Mouse (Mus musculus) ES-E14 (cell line): ENCODE measurements around the gene Fmnl3.

Experiments
- CHD2 ChIP-seq: IDR thresholded peaks from 2 replicates; pipeline ENCODE4 v1.6.1; 2014; ENCODE audit warnings: mild to moderate bottlenecking, low read depth, low read length, inconsistent platforms
- MAFK ChIP-seq: IDR thresholded peaks from 2 replicates; pipeline ENCODE4 v1.6.1; 2014; ENCODE audit warnings: mild to moderate bottlenecking, low read depth, low read length, inconsistent platforms; ENCODE audit not compliant: insufficient read depth
- ZC3H11A ChIP-seq: IDR thresholded peaks from 2 replicates; pipeline ENCODE4 v1.6.1; 2012; ENCODE audit warnings: low read depth, mild to moderate bottlenecking, inconsistent platforms, low read length, borderline replicate concordance

GRCm38 (mm10) chr15:99307476-99307875 lies 62.8 kb downstream of the Fmnl3 start:
- TF ChIP-seq ZC3H11A (no peak), CHD2 (no peak), MAFK (no peak)
